Mouse (Mus musculus) embryonic facial prominence, embryonic 13.5 days (tissue): Measurements from ENCODE around the gene Cpa3. TPM values are rescaled to one million over a fixed set of nuclear protein-coding genes. Genes with fewer than 3 reads are reported as not detected.

Experiments used
- ATAC-seq: fragments of 200-750 bp; cut with Nextera tagmentation; 2 replicates; pipeline ENCODE4 v1.8.0; 2017; ENCODE audit warnings: low read depth; ENCODE audit not compliant: insufficient number of reproducible peaks, insufficient read depth, low FRiP score, low TSS enrichment
- H3K27ac ChIP-seq: fragments of 300-500 bp; sonication (generic); 2 replicates; pipeline ENCODE4 v1.5.1; 2015; ENCODE audit warnings: moderate library complexity, mild to moderate bottlenecking, inconsistent platforms
- H3K27me3 ChIP-seq: fragments of 300-500 bp; sonication (generic); 2 replicates; pipeline ENCODE4 v1.6.1; 2015; ENCODE audit warnings: mild to moderate bottlenecking, inconsistent platforms
- H3K36me3 ChIP-seq: fragments of 300-500 bp; sonication (generic); 2 replicates; pipeline ENCODE4 v1.6.1; 2015; ENCODE audit warnings: mild to moderate bottlenecking, inconsistent platforms
- H3K4me1 ChIP-seq: fragments of 300-500 bp; sonication (generic); 2 replicates; pipeline ENCODE4 v1.6.1; 2015; ENCODE audit warnings: inconsistent platforms
- H3K4me2 ChIP-seq: fragments of 300-500 bp; sonication (generic); 2 replicates; pipeline ENCODE4 v1.6.1; 2015; ENCODE audit warnings: moderate library complexity, mild to moderate bottlenecking, inconsistent platforms
- H3K4me3 ChIP-seq: fragments of 300-500 bp; sonication (generic); 2 replicates; pipeline ENCODE4 v1.5.1; 2015; ENCODE audit warnings: mild to moderate bottlenecking, inconsistent platforms
- H3K9ac ChIP-seq: fragments of 300-500 bp; sonication (generic); 2 replicates; pipeline ENCODE4 v1.6.1; 2015; ENCODE audit warnings: mild to moderate bottlenecking, inconsistent platforms
- H3K9me3 ChIP-seq: fragments of 300-500 bp; sonication (generic); 2 replicates; pipeline ENCODE4 v1.6.1; 2016; ENCODE audit warnings: inconsistent platforms
- WGBS: fragments of 180-500 bp; shearing (Covaris S2); methylation state at CpG from one replicate; pipeline ENCODE4 v1.1.7; 2015; ENCODE audit warnings: mixed read lengths; 5-methylcytosine and 5-hydroxymethylcytosine counted together
- polyA plus RNA-seq: library from polyadenylated mRNA; unstranded; fragments of >200 nt; fragmentation: Nextera tagmentation; extraction: Ambion mirVana; gene quantifications from 2 replicates; pipeline ENCODE4 v1.2.1, GENCODE M21; 2015

Gene Cpa3
- 19.4 and 26.4 TPM in 2 replicates for polyA plus RNA-seq

DNA sequence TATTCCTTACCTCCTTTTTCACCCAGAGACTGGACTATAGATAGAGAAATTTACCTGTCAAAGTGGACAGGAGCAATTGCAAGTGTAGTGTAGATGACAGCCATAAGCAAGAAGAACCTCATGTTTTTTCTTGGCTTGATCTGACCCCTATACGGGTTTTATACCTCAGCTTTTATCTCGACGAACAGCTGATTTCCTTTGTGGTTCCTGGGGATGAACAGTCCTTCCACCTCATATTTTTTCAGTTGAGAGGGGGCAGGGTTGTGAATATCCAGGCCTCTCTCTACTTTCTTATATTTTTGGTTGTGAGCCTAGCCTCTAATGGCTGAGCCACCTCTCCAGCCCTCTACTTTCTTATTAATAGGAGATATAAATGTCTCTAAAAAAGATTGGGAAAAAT, at the start of gene Cpa3:
Cpa3 (minus strand) TSS at position 132 of the 400 bp plus-strand sequence.
- 76% methylated on average over 3 of the region's 3 CpGs for WGBS
- Histone ChIP-seq H3K27me3 (no peaks in the 10 kb centered on the region), H3K9me3 (no peaks in the 10 kb centered on the region), H3K27ac (no peak within 1 kb of the TSS), H3K9ac (no peak within 1 kb of the TSS), H3K4me1 (no peaks in the 10 kb centered on the region), H3K4me2 (no peak within 1 kb of the TSS), H3K36me3 (no peaks in the 10 kb centered on the region), H3K4me3 (no peak within 1 kb of the TSS)
- no peak for ATAC-seq

GRCm38 (mm10) chr3:20291370-20291769, 49.4 kb upstream of the Cpa3 start:
- ATAC-seq: no peak

GRCm38 (mm10) chr3:20288761-20289160, 46.8 kb upstream of the Cpa3 start:
- ATAC-seq: no peak
- Histone ChIP-seq H3K4me1 (no peaks in the 10 kb centered on the region), H3K9ac (no peak overlapping the region), H3K27ac (no peak overlapping the region), H3K4me3 (no peak overlapping the region), H3K9me3 (no peaks in the 10 kb centered on the region), H3K36me3 (no peaks in the 10 kb centered on the region), H3K27me3 (no peaks in the 10 kb centered on the region), H3K4me2 (no peak overlapping the region)
- WGBS: 91% methylated on average over 2 of the region's 2 CpGs

More at GRCm38 (mm10) chr3:20291370-20291769, 49.4 kb upstream of the Cpa3 start:
- H3K4me3 ChIP-seq: no peak overlapping the region
- no peaks in the 10 kb centered on the region for H3K36me3 ChIP-seq
- H3K4me2 ChIP-seq: no peak overlapping the region
- H3K4me1 ChIP-seq: no peaks in the 10 kb centered on the region
- H3K9ac ChIP-seq: no peak overlapping the region
- no peaks in the 10 kb centered on the region for H3K27me3 ChIP-seq
- H3K9me3 ChIP-seq: no peaks in the 10 kb centered on the region
- H3K27ac ChIP-seq: no peak overlapping the region

DNA sequence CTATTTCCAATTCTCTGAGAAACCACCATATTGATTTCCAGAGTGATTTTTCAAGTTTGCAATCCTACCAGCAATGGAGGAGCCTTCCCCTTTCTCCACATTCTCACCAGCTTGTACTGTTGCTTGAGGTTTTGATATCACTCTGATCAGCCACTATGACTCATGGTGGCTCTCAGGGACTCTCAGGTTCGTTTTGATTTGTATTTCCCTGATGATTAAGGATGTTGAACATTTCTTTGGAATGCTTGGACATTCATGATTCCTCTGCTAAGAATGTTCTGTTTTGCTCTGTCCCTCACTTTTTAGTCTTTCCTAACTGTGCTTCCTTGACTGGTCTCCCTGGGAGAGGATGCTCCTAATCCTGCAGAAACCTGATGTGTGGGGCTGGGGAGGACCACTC, 39.8 kb upstream of the Cpa3 start:
- WGBS: 63% methylated on average over 1 of the region's 1 CpGs
- no peaks in the 10 kb centered on the region for H3K36me3 ChIP-seq
- H3K4me1 ChIP-seq: no peaks in the 10 kb centered on the region
- ATAC-seq: no peak
- no peaks in the 10 kb centered on the region for H3K9me3 ChIP-seq
- no peak overlapping the region for H3K9ac ChIP-seq
- H3K4me3 ChIP-seq: no peak overlapping the region
- H3K4me2 ChIP-seq: no peak overlapping the region
- H3K27ac ChIP-seq: no peak overlapping the region
- no peaks in the 10 kb centered on the region for H3K27me3 ChIP-seq

DNA sequence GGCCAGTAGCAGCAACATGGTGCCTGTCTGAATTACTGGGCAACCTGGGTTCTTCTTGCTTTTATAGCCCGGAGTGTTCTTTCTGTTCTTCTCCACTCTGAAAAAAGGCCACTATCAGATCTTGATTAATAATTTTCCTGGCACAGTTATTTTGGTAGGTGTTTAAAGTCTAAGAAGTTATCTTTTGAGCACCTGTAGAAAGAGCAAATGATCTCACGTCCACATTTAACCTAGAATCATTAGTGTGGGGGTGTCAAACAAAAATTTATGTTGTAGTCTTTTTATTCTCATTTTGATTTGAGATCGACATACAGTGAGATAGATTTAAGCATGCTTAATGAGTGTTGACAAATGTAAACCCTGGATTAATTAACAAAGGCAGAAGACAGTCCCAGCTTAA, 33.7 kb upstream of the Cpa3 start, which contains the start of gene Cpb1:
Cpb1 (minus strand) TSS at position 101 of the 400 bp plus-strand sequence.
- no peak within 1 kb of the TSS for H3K4me3 ChIP-seq
- H3K27me3 ChIP-seq: no peaks in the 10 kb centered on the region
- no peaks in the 10 kb centered on the region for H3K9me3 ChIP-seq
- no peak within 1 kb of the TSS for H3K9ac ChIP-seq
- no peak within 1 kb of the TSS for H3K27ac ChIP-seq
- ATAC-seq: no peak
- no peaks in the 10 kb centered on the region for H3K36me3 ChIP-seq
- 89% methylated on average over 3 of the region's 3 CpGs for WGBS
- H3K4me2 ChIP-seq: no peak within 1 kb of the TSS
- H3K4me1 ChIP-seq: no peaks in the 10 kb centered on the region

DNA sequence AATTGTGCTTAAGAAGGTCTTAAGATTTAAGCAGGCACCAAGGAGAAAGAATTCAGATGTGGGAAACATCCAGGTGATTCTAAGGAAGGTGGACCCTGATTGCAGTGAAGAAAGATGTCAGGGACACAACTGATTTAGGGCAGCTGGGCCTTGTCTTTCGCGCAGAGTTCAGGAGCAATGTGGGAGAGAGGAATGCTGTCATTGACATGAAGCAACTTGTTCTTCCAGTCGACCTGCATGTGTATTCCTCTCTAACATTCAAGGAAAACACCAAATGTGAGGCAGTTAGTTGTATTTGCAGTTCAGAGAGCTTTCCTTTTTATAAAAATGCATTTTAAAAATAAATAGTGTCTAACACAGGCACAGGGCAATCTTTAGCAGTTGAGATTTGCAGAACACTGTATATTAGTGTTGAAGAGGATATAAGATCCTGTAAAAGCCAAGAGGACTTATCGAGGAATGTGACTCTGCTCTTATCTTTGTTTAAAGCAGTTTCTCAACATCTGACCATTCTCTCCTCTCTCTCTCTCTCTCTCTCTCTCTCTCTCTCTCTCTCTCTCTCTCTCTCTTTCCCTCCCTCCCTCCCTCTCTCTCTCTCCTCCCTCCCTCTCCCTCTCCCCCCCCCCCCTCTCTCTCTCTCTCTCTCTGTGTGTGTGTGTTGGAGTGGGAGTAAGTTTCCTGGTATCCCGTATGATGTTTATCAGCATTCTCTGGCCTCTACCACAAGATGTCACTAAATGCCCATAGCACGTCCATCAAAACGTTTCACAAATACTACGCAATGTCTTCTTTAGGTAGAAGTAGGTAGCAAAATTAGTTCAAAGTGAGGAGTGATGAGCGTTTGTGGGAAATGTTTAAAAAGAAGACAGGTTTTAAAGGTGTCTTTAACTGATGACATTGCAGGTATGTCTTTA, 12.8 kb upstream of the Cpa3 start:
- no peaks in the 10 kb centered on the region for H3K36me3 ChIP-seq
- no peak overlapping the region for H3K9ac ChIP-seq
- no peaks in the 10 kb centered on the region for H3K4me1 ChIP-seq
- 41% methylated on average over 9 of the region's 9 CpGs for WGBS
- H3K4me3 ChIP-seq: no peak overlapping the region
- no peak overlapping the region for H3K4me2 ChIP-seq
- no peak for ATAC-seq
- H3K27me3 ChIP-seq: no peaks in the 10 kb centered on the region
- H3K9me3 ChIP-seq: no peaks in the 10 kb centered on the region
- H3K27ac ChIP-seq: no peak overlapping the region

DNA sequence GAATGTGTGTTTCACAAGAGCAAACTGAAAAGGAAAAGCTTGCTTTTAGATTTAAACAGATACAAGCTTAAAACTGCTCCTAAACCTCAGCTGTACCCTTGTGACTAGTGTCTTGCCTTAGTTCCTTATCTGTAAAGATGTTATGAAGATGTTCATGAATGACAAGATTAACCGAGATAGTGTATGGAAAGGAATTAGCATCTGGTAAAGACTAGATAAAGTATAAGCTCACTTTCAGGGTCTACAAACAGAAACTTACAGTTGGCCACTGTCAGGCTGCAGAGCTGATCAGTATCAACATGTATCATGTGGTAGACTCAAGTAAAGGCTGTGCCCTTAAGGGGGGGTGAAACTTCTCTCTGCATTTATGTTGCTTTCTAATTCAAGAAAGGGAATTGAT, 1.9 kb upstream of the Cpa3 start:
- H3K4me1 ChIP-seq: no peaks in the 10 kb centered on the region
- no peak for ATAC-seq
- H3K4me3 ChIP-seq: no peak overlapping the region
- no peaks in the 10 kb centered on the region for H3K27me3 ChIP-seq
- H3K27ac ChIP-seq: no peak overlapping the region
- no peak overlapping the region for H3K4me2 ChIP-seq
- no peaks in the 10 kb centered on the region for H3K36me3 ChIP-seq
- 88% methylated on average over 1 of the region's 1 CpGs for WGBS
- H3K9ac ChIP-seq: no peak overlapping the region
- no peaks in the 10 kb centered on the region for H3K9me3 ChIP-seq

GRCm38 (mm10) chr3:20239741-20240140, 2.2 kb downstream of the Cpa3 start:
- 81% methylated on average over 3 of the region's 3 CpGs for WGBS
- H3K27ac ChIP-seq: no peak overlapping the region

GRCm38 (mm10) chr3:20236965-20237364, 5.0 kb downstream of the Cpa3 start:
- 75% methylated on average over 1 of the region's 1 CpGs for WGBS
- Histone ChIP-seq H3K27ac (no peak overlapping the region), H3K9ac (no peak overlapping the region), H3K27me3 (no peaks in the 10 kb centered on the region), H3K4me3 (no peak overlapping the region), H3K4me2 (no peak overlapping the region), H3K36me3 (no peaks in the 10 kb centered on the region), H3K9me3 (no peaks in the 10 kb centered on the region), H3K4me1 (no peaks in the 10 kb centered on the region)
- ATAC-seq: no peak

More at GRCm38 (mm10) chr3:20239741-20240140, 2.2 kb downstream of the Cpa3 start:
- H3K9ac ChIP-seq: no peak overlapping the region
- H3K36me3 ChIP-seq: no peaks in the 10 kb centered on the region
- no peaks in the 10 kb centered on the region for H3K27me3 ChIP-seq
- no peaks in the 10 kb centered on the region for H3K4me1 ChIP-seq
- no peak for ATAC-seq
- no peak overlapping the region for H3K4me2 ChIP-seq
- H3K9me3 ChIP-seq: no peaks in the 10 kb centered on the region
- H3K4me3 ChIP-seq: no peak overlapping the region

- H3K27me3 ChIP-seq: no peaks in the 10 kb centered on the region
- WGBS: 87% methylated on average over 1 of the region's 1 CpGs
- no peaks in the 10 kb centered on the region for H3K9me3 ChIP-seq
- H3K4me3 ChIP-seq: no peak overlapping the region
- H3K4me1 ChIP-seq: no peaks in the 10 kb centered on the region
- no peak overlapping the region for H3K9ac ChIP-seq
- no peak for ATAC-seq
- H3K36me3 ChIP-seq: no peaks in the 10 kb centered on the region
- H3K27ac ChIP-seq: no peak overlapping the region
- no peak overlapping the region for H3K4me2 ChIP-seq
Measured at GRCm38 (mm10) chr3:20229027-20229426, 13.0 kb downstream of the Cpa3 start.

DNA sequence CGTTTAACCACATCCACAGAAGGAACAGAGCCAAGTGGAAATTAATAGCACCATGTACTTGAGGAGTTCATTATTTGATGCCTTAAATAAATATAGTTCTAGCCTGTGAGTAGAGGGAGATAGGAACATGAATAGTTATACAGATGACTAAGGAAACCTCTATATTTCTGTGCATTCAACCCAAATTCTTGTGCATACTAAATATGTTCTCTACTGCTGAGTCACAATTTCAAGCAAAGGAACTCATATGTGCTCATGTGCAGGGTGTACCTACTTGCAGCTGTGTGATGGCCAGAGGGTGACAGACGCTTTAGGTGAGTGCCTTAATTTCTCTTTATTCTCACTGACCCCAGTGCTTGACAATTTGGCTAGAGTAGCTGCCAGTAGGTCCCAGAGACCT, 16.6 kb downstream of the Cpa3 start:
- 72% methylated on average over 2 of the region's 2 CpGs for WGBS
- H3K9ac ChIP-seq: no peak overlapping the region
- H3K4me3 ChIP-seq: no peak overlapping the region
- H3K9me3 ChIP-seq: no peaks in the 10 kb centered on the region
- no peak overlapping the region for H3K4me2 ChIP-seq
- H3K4me1 ChIP-seq: no peaks in the 10 kb centered on the region
- H3K27ac ChIP-seq: no peak overlapping the region
- no peaks in the 10 kb centered on the region for H3K36me3 ChIP-seq
- ATAC-seq: no peak
- no peaks in the 10 kb centered on the region for H3K27me3 ChIP-seq
